Mouse (Mus musculus): ENCODE results near the gene 2410002F23Rik. TPM values are rescaled to one million over a fixed set of nuclear protein-coding genes. Genes with fewer than 3 reads are reported as not detected.
"Not testable (repeated sequence)": the region's sequence is repeated elsewhere in the genome, so short reads cannot be mapped to it uniquely, and the experiment has no call there.

Gene 2410002F23Rik
- polyA plus RNA-seq, 1 experiment from 2014 or later: 222 TPM

GRCm38 (mm10) chr7:44244080-44244479 lies 2.4 kb upstream of the 2410002F23Rik start:
- Histone ChIP-seq H3K4me3 (no peak overlapping the region), H3K4me1 (peaks cover 24% of the 10 kb centered on the region), H3K9ac (no peak overlapping the region), H3K27ac (no peak overlapping the region), H3K4me2 (replicated peaks) (no peak overlapping the region), H3K36me3 (peaks cover 12% of the 10 kb centered on the region), H3K9me3 (no peaks in the 10 kb centered on the region), H3K27me3 (no peaks in the 10 kb centered on the region)
- WGBS: 37% methylated on average over 1 of the region's 1 CpGs
- ATAC-seq (ENCODE audit: low FRiP score, low read depth): no peak

GRCm38 (mm10) chr7:44246984-44247470 lies 505 bp downstream of the 2410002F23Rik start:
- Histone ChIP-seq H3K36me3 (peaks cover 40% of the 10 kb centered on the region), H3K27me3 (no peaks in the 10 kb centered on the region), H3K9me3 (no peaks in the 10 kb centered on the region), H3K4me3 (peak overlapping the region; percentile 76), H3K27ac (peak overlapping the region; percentile 96), H3K4me2 (replicated peaks) (peak overlapping the region; percentile 74), H3K9ac (peak overlapping the region; percentile 95), H3K4me1 (peaks cover 33% of the 10 kb centered on the region)
- ATAC-seq (ENCODE audit: low FRiP score, low read depth): peak; percentile 5; the same call in 1 of the 2 replicates
- 0% methylated on average over 23 of the region's 23 CpGs for WGBS

- no peaks in the 10 kb centered on the region for H3K9me3 ChIP-seq
- H3K27me3 ChIP-seq: no peaks in the 10 kb centered on the region
- no peak overlapping the region for H3K27ac ChIP-seq
- WGBS: 91% methylated on average over 2 of the region's 2 CpGs
- ATAC-seq (ENCODE audit: low FRiP score, low read depth): no peak
- H3K4me2 ChIP-seq (replicated peaks): peak overlapping the region; percentile 74
- peaks cover 49% of the 10 kb centered on the region for H3K36me3 ChIP-seq
- peaks cover 33% of the 10 kb centered on the region for H3K4me1 ChIP-seq
- peak overlapping the region; percentile 76 for H3K4me3 ChIP-seq
- peak overlapping the region; percentile 95; the same call in 1 of the 2 replicates for H3K9ac ChIP-seq
Observed at GRCm38 (mm10) chr7:44247971-44248370, 1.4 kb downstream of the 2410002F23Rik start.

GRCm38 (mm10) chr7:44249248-44249647 lies 2.7 kb downstream of the 2410002F23Rik start:
- H3K27ac ChIP-seq: no peak overlapping the region
- no peak for ATAC-seq (ENCODE audit: low FRiP score, low read depth)
- no peaks in the 10 kb centered on the region for H3K9me3 ChIP-seq
- H3K4me2 ChIP-seq (replicated peaks): no peak overlapping the region
- peaks cover 60% of the 10 kb centered on the region for H3K36me3 ChIP-seq
- H3K27me3 ChIP-seq: no peaks in the 10 kb centered on the region
- H3K4me1 ChIP-seq: peaks cover 33% of the 10 kb centered on the region
- 91% methylated on average over 4 of the region's 4 CpGs for WGBS
- H3K4me3 ChIP-seq: no peak overlapping the region
- H3K9ac ChIP-seq: no peak overlapping the region

- not testable (repeated sequence) for ATAC-seq (ENCODE audit: low FRiP score, low read depth); H3K9ac ChIP-seq; H3K4me2 ChIP-seq (replicated peaks); H3K9me3 ChIP-seq; H3K4me3 ChIP-seq; H3K27me3 ChIP-seq; H3K27ac ChIP-seq
- peaks cover 69% of the 10 kb centered on the region for H3K36me3 ChIP-seq
- WGBS: 87% methylated on average over 17 of the region's 17 CpGs
- peaks cover 26% of the 10 kb centered on the region for H3K4me1 ChIP-seq
Observed at GRCm38 (mm10) chr7:44250732-44251275, 4.3 kb downstream of the 2410002F23Rik start.

GRCm38 (mm10) chr7:44253023-44253616 lies 6.6 kb downstream of the 2410002F23Rik start:
- Histone ChIP-seq H3K9ac (no peak overlapping the region), H3K36me3 (peaks cover 66% of the 10 kb centered on the region), H3K4me3 (no peak overlapping the region), H3K4me1 (peaks cover 19% of the 10 kb centered on the region), H3K4me2 (replicated peaks) (no peak overlapping the region), H3K9me3 (no peaks in the 10 kb centered on the region), H3K27me3 (no peaks in the 10 kb centered on the region), H3K27ac (peak overlapping the region; percentile 15; the same call in 1 of the 2 replicates)
- 68% methylated on average over 15 of the region's 15 CpGs for WGBS
- ATAC-seq (ENCODE audit: low FRiP score, low read depth): no peak

- Histone ChIP-seq H3K9ac (no peak overlapping the region), H3K4me3 (no peak overlapping the region), H3K9me3 (no peaks in the 10 kb centered on the region), H3K36me3 (peaks cover 48% of the 10 kb centered on the region), H3K4me1 (peaks cover 1% of the 10 kb centered on the region; the same call in 1 of the 2 replicates), H3K4me2 (replicated peaks) (no peak overlapping the region), H3K27ac (no peak overlapping the region; the same call in 1 of the 2 replicates), H3K27me3 (no peaks in the 10 kb centered on the region)
- 79% methylated on average over 6 of the region's 6 CpGs for WGBS
- no peak for ATAC-seq (ENCODE audit: low FRiP score, low read depth)
Observed at GRCm38 (mm10) chr7:44254930-44255329, 8.4 kb downstream of the 2410002F23Rik start.

GRCm38 (mm10) chr7:44257278-44257677 lies 10.8 kb downstream of the 2410002F23Rik start, which contains the start of gene Acp4:
Gene Acp4, minus strand, starts transcription at chr7:44257378.
- H3K4me1 ChIP-seq: no peaks in the 10 kb centered on the region
- H3K9me3 ChIP-seq: no peaks in the 10 kb centered on the region
- no peak within 1 kb of the TSS for H3K9ac ChIP-seq
- ATAC-seq (ENCODE audit: low FRiP score, low read depth): no peak
- H3K4me3 ChIP-seq: no peak within 1 kb of the TSS
- no peak within 1 kb of the TSS for H3K27ac ChIP-seq
- WGBS: 74% methylated on average over 4 of the region's 4 CpGs
- peaks cover 27% of the 10 kb centered on the region for H3K36me3 ChIP-seq
- no peak within 1 kb of the TSS for H3K4me2 ChIP-seq (replicated peaks)
- peaks cover 14% of the 10 kb centered on the region for H3K27me3 ChIP-seq

- no peak overlapping the region for H3K27ac ChIP-seq
- no peak overlapping the region for H3K4me3 ChIP-seq
- no peak overlapping the region for H3K4me2 ChIP-seq (replicated peaks)
- H3K9me3 ChIP-seq: no peaks in the 10 kb centered on the region
- 68% methylated on average over 6 of the region's 6 CpGs for WGBS
- H3K4me1 ChIP-seq: peaks cover 7% of the 10 kb centered on the region
- no peaks in the 10 kb centered on the region for H3K36me3 ChIP-seq
- H3K9ac ChIP-seq: no peak overlapping the region
- no peak for ATAC-seq (ENCODE audit: low FRiP score, low read depth)
- peaks cover 35% of the 10 kb centered on the region for H3K27me3 ChIP-seq
Observed at GRCm38 (mm10) chr7:44260410-44260809, 13.9 kb downstream of the 2410002F23Rik start.

- Histone ChIP-seq H3K4me2 (replicated peaks) (no peak within 1 kb of the TSS), H3K27me3 (peaks cover 41% of the 10 kb centered on the region), H3K9ac (peak within 1 kb of the TSS; percentile 13; the same call in 1 of the 2 replicates), H3K4me3 (no peak within 1 kb of the TSS), H3K9me3 (no peaks in the 10 kb centered on the region), H3K27ac (no peak within 1 kb of the TSS), H3K36me3 (no peaks in the 10 kb centered on the region), H3K4me1 (peaks cover 7% of the 10 kb centered on the region)
- WGBS: 59% methylated on average over 5 of the region's 5 CpGs
- ATAC-seq (ENCODE audit: low FRiP score, low read depth): no peak
Observed at GRCm38 (mm10) chr7:44261147-44261546, 14.6 kb downstream of the 2410002F23Rik start, which contains the start of gene Gm15517. Gene Gm15517, plus strand, starts transcription at chr7:44261447.

GRCm38 (mm10) chr7:44262791-44263643 lies 16.5 kb downstream of the 2410002F23Rik start:
- peak; percentile 55 for ATAC-seq (ENCODE audit: low FRiP score, low read depth)
- peak overlapping the region; percentile 58 for H3K4me2 ChIP-seq (replicated peaks)
- no peaks in the 10 kb centered on the region for H3K36me3 ChIP-seq
- no peak overlapping the region; the same call in 1 of the 2 replicates for H3K9ac ChIP-seq
- H3K9me3 ChIP-seq: no peaks in the 10 kb centered on the region
- 2% methylated on average over 34 of the region's 34 CpGs for WGBS
- peak overlapping the region; percentile 28 for H3K4me3 ChIP-seq
- peaks cover 53% of the 10 kb centered on the region for H3K27me3 ChIP-seq
- H3K27ac ChIP-seq: no peak overlapping the region
- peaks cover 7% of the 10 kb centered on the region for H3K4me1 ChIP-seq

GRCm38 (mm10) chr7:44268117-44268516 lies 21.6 kb downstream of the 2410002F23Rik start:
- ATAC-seq (ENCODE audit: low FRiP score, low read depth): no peak
- Histone ChIP-seq H3K9ac (no peak overlapping the region), H3K4me3 (no peak overlapping the region), H3K27me3 (peaks cover 55% of the 10 kb centered on the region), H3K27ac (no peak overlapping the region), H3K4me2 (replicated peaks) (no peak overlapping the region), H3K36me3 (no peaks in the 10 kb centered on the region), H3K4me1 (peaks cover 4% of the 10 kb centered on the region), H3K9me3 (no peaks in the 10 kb centered on the region)
- WGBS: 78% methylated on average over 11 of the region's 11 CpGs
